Mouse (Mus musculus) common myeloid progenitor, adult 5-6 weeks (primary cell): ENCODE measurements around the gene Wdr35. TPM values are rescaled to one million over a fixed set of nuclear protein-coding genes. Genes with fewer than 3 reads are reported as not detected.
"Not testable (repeated sequence)": the region's sequence is repeated elsewhere in the genome, so short reads cannot be mapped to it uniquely, and the experiment has no call there.

Experiments
- ATAC-seq: replicated peaks from 2 replicates; pipeline ENCODE4 v1.8.0; 2016; ENCODE audit warnings: low read depth, mild to moderate bottlenecking, moderate TSS enrichment, inconsistent platforms; ENCODE audit not compliant: poor library complexity, severe bottlenecking
- total RNA-seq: library from RNA; stranded (forward); fragments of 200-1000, 187-1606 nt; gene quantifications from 2 replicates; pipeline ENCODE4 v1.2.3, GENCODE M21; 2017

The Wdr35 gene
- 3.8 and 4.1 TPM in 2 replicates for total RNA-seq

DNA sequence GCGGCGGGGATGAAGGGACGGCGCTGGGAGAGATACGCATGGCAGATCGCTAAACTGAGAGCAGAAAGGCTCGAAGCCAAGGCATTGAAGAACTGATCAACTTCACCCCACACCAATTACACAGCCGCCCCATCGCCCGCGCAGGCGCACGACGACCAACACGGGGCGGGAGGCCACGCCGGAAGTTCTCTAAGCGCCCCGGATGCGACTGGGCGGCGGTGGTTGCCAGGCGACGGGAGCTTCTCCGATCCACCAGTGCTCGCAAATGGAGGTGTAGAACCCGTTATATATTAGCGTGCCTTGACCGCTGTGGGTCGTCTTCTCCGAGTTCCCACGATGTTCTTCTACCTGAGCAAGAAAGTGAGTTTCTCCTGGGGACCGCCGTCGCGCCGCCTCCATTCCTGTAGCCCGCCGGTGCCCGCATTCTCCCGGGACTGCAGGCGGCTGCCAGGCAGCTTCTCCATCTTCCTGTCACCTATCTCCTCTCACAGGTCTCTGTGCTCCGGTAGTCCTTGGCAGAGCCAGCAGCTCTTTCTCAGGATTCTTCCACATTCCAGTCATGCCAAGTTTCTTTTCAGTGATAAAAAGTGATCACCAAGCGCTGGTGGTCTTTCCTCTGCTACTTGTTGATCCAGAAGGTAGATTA lies at the start of gene Wdr35:
Gene Wdr35, plus strand, starts transcription at position 73 of the 646 bp plus-strand sequence.
- ATAC-seq, result peak; percentile 70

DNA sequence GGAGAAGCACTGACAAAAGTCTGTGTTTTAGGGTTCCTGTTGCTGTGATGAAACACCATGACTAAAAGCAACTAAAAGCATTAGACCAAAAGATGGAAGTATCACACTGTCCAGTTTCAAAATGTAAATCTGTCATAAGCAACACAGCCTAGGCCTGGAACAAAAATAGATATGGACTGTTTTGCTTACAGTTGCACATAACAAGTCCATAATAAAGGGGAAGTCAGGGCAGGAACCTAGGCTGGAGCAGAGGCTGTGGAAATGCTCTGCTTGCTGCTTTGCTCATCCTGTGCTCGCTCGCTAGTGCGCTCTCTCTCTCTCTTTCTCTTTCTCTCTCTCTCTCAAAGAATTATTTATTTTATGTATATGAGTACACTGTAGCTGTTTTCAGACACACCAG lies 46.0 kb upstream of the Wdr35 start:
- ATAC-seq, result peak; percentile 67

DNA sequence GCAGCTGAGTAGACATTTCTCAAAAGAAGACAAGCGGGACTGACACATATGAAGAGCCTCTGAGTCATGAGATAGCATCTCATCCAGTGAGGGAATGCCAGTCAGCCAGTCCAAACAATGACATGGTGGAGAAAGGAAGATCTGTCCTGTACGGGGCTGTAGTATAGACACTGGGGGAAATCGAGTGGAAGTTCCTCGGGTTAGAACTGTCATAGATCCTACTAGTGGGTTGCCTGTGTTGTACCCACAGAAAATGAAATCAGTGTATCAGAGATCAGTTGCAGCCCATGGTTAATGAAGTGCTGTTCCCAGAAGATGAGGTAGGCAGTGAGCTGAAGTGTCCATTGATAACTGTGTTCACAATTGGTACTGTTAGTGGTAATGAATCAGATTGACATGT lies 44.9 kb upstream of the Wdr35 start:
- ATAC-seq, result no peak

DNA sequence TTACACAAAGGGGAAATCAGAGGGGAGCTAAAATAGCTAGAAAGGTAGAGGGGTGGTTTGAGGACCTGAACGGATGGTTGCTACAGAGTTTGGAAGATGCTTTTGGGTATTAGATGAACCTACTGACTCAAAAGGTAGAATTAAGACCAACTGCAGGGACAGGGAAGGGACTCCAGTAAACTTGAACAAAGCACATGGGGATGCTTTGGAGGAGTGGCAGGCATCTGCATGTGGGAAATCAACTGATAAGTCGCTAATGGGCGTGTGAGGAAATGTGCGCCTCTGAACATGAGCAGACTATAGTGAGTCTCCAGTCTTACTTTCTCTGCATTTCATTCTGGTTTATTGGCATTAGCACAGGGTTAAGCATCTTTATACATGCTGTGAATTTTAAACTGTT lies 42.6 kb upstream of the Wdr35 start:
- ATAC-seq, result no peak

DNA sequence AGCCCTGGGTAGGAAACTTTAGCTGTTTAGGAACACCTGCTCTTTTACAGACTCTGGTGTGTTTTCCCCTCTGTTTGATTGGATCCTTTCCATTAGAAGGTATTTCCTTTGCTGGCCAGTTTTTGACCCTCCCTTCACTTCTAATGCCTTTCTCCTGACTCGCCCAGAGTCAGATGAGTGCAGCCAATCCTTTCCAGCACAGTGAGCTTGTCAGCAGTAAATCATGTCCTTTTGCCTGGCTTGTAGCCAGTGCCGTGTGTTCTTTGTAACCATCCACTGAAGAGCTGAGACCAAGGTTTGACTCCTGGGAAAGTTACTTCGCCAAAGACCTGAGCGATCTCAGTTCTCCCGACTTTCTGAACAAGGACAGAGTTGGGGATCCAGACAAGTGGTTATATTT lies 38.3 kb upstream of the Wdr35 start:
- no peak for ATAC-seq

DNA sequence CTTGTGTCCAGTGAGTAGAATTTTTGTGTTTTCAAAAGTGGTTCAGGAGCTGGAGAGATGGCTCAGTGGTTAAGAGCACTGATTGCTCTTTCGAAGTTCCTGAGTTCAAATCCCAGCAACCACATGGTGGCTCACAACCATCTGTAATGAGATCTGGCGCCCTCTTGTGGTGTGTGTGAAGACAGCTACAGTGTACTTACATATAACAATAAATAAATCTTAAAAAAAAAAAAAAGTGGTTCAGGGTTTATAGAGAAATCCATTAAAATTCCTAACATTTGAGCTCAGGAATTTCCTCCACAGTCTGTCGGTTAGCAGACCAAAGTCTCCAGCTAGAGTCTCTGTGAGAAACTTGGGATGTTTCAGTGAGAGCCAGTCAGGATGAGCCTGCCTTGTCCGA lies 37.5 kb upstream of the Wdr35 start:
- not testable (repeated sequence) for ATAC-seq

DNA sequence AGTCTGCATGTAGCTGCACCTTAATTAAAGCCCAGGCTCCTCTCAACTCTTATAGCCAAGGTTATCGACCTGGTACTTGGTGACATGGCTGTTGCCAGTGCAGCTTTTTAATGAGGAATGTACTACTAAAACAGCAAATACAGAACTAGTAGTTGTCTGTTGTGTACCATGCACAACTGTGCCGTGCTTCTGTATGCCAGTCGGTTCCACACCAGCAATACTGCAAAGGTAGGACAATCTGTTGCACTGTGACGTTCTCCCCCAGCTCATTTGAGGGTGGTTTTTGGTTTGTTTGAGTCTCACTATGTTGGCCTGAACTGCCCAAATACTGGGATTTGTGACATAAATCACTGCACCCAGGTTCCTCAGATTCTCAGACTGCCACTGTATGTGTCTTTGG lies 34.2 kb upstream of the Wdr35 start:
- ATAC-seq, result no peak

DNA sequence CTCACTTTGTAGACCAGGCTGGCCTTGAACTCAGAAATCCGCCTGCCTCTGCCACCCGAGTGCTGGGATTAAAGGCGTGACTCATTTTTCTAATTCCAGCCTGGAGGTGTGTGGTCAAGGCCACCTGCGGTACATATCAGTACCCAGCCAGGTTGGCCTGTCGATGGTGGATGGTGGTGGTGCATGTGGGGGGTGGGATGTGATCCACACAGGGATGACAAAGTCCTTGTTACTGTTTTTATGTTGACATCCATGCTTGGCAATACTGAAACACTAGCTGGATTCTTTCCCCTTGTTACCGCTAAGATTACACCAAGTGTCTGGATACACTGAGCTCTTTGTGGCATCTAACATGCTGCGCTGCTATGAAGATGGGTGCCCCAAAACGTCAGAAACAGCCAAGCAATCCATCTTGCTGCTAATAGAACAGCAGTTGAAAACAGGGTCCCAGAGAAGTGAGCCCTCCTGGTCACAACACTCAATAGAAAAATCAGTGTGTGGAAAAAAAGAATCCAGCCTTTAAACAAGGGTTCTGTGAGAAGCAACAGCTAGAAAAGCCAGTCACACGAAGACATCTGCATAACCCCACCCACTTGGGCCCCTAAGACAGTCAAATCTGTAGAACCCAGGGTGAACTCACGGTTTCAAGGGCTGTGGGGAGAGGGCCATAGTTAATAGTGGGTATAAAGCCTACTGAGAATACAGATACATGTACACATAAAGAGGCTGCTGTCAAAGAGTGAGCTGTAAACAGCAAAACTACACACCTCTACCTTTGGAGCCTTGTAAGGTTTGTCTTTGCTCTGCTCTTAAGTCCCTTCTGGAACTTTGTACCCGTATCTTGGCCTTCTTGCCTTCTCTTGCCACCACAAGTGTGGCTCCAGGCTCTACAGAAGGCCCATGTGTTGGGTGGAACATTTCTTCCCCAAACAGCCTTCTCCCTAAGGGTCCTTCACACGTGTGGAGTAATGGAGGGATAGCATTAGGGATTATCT lies 33.4 kb upstream of the Wdr35 start:
- no peak for ATAC-seq

DNA sequence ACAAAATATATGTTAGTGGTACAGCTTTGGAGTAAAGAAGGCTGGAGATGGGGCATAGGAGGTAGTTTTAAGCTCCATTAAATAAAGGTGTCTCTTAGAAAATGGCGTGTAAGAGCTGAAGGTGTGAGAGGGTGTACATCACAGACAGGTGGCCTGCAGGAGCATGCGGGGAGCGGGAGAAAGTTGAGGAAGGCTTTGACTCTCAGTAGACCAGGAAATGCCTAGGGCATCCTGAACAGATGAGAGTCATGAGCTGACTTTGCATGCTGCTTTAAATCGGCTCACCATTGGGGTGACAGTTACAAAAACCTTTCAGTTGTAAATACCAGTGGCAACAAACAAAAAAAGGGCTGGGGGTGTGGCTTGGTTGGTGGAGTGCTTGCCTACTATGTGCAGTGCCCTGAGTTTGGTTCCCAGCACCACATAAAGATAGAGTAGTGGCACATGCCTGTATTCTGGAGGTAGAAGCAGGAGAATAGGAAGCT lies 32.5 kb upstream of the Wdr35 start:
- no peak for ATAC-seq

DNA sequence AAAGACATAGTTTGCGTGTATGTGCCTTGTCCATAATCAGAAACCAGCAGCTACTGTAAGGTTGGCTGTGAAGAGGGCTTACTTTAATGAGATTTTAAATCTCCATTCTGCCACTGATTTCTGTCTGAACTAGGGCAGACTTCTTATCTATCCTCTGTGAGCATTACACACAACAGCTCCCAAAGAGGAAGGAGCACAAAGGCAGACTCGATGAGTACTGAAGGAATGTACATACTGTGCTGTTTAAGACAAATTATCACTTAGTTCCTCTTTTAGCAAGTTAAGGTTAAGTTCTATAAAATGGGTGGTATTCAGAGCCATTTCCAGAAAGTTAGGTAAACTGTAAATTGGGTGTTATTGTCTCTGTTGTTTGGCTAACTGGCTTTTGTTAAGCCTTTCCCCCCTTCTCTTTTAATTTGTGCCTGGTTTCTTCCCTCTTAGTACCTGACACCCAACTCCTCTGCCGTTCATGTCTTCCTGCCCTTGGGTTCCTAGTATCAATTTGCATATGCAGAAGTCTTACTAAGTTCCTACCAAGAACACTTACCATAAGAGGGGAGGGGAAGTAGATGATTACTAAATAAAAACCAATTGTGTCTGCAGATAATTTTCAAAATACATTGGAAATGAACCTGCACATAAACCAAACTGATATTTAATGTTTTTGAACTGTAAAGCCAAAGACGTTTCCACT lies 31.8 kb upstream of the Wdr35 start:
- peak; percentile 83 for ATAC-seq

DNA sequence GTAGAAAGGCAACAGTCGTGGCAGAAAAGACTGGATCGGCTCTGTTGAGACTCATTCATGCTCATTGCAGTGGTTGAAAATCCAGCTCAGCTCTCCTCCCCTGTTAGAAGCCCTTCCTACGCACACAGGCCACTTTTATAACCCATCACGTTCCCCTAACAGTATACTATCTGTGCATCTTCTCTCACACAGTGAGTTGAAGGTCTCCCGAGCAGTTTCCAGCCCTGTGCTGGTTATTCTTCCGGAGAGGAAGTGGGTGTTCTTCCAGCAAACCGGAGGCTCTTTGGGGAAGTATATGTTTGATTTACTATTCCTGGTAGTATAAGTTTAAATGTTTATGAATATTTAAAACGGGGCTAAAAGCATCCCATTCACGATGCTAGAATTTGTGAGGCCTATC lies 26.5 kb upstream of the Wdr35 start:
- ATAC-seq, result peak; percentile 53

DNA sequence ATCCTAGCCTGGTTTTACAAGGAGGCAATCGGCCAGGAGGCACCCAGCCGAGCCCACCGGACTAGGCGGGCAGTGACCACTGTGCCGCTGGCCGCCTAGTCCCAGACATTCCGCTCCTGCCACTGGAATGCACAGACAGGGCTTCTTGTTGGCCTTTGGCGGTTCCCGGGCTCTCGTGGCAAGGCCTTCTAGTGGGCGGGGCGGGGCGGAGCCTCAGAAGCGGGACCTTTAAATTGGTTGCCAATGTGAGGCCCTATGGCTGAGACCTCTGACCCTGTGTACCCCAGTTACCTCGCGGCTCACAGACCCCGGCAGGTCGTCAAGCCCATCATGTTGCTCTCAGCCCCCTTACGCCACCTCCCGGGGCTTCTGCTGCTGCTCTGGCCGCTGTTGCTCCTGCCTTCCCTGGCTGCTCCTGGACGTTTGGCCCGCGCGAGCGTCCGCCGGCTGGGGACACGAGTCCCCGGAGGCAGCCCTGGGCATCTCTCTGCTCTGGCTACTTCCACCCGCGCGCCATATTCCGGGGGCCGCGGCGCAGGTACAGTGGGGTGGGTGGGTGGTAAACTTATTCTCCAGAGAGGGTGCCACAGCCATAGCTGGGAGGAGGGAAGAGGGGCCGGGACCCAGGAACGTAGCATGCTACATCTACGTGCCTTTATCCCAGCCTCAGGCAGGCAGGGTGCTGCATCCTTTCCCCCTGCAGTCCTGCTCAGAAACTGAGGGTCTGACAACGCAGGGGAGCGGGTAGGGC lies 25.8 kb upstream of the Wdr35 start, which contains the start of gene Matn3:
Gene Matn3, plus strand, starts transcription at position 216 of the 751 bp plus-strand sequence.
- ATAC-seq, result peak; percentile 83

DNA sequence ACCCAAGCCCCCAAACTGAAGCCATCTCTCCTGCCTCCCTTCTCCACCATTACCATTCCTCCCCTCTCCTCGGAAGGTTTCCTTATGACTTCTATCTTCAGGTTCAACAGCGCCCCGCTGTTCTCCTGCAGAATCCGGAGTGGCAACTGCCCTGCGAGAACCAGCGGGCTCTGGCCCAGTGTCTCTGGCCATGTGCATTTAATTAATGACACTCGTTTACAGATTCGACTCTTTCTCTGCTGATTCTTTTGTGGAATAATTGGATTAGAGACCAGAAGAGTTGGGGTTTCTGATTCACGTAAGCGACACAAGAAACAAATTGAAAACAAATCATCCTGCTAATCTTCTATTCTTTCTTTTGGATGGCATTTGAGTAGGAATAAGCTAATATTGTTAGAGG lies 20.6 kb upstream of the Wdr35 start:
- no peak for ATAC-seq

DNA sequence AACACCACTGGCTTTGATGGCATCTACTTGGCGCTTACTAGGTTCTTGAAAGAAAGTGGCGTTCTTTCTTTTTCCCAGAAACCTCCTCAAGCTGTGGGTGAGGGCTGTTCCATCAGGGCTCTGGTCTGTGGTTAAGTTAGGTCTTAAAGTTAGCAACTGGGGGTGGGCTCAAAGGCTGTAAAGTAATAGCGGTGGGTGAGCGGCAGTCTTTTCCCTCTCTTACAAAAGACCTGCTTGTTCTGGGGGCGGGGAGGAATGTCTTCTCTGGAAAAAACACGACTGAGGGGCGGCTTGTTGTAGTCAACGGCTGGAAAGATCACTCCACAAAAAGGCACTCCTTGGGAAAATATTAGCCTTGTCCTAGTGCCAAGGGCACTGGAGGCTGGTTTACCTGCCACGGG lies 19.5 kb upstream of the Wdr35 start:
- ATAC-seq, result no peak

DNA sequence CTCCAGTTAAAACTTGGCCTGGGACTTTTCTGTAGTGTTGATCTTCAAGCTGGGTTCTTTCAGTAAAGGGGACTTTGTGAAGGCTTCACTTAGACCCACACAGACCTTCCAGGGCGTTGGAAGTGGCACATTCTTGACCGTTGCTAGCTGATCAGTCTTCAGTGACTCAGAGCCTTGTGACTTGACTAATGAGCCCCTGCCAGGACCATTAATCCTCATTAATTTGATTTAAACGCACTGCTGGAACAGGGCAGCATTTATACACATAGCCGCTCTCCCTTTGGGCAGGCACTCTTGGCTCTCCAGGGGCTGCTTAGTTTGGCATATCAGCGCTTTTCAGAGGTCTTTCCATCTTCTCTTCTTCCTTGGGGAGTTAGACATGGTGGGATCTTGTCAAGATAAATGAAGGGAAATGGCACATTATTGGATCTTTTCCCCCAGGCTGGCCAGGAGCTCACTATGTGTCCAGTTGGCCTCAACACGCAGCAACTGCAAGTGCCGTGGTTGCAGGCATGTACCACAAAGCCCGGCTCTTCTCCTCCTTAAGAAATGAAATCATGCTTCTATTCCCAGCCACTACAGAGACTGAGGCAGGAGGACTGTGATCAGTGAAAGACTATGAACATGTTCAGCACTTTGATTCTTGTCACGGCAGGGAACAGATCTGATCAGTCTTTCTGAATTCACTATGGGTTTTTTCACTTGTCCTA lies 11.9 kb upstream of the Wdr35 start:
- ATAC-seq, result no peak

DNA sequence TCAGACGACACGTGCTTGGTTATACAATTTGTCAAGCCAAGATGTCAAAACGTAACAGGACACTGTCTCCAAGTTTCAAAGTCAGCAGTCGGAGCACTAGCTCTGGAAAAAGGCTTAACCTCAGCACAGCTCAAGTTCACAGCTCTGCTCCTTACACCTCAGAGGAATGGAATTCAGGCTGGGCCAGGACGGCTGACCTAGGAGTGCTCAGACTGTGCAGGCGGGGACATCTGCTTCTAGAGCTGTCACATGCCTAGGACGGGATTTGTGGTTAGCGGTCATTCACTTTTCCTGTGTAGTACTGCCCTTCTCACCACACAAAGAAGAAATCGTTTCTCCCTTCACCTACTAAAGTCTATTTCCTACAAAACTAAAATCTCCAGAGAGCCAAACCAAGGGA lies 3.9 kb upstream of the Wdr35 start:
- ATAC-seq, result peak; percentile 83

DNA sequence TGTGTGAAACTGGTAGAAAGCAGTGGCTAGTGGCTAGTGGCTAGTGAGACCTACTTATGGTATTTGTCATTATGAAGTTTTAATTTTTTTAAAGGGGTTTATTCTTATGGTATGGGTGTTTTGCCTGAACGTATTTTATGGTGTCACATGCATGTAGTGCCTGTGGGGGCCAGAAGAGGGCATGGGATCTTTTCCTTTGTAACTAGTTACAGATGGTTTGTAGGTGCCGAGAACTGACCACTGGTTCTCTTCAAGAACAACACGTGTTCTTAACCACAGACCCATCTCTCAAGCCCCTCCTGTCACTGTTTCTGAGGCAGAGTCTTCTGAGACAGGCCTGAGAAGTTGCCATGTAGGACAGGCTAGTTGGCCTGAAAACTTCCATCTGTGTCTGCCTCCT lies 1.4 kb downstream of the Wdr35 start:
- ATAC-seq, result no peak

DNA sequence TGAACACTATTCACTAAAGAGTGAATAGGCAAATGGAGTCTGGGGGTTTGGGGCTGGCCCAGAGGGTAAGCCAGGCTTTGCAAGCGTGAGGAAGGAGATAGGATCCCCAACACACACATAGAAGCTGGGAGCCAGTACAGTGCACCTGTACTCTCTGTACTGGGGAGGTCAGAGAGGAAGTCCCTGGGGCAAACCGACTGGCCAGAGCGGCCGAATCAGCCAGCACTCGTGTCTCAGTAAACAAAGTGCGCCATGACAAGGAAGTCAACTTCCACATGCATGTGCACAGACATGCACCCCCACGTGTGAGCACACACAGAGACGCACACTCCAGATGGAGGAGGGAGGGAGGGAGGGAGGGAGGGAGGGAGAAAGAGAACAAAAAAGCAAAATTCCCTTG lies 19.5 kb downstream of the Wdr35 start:
- no peak for ATAC-seq

DNA sequence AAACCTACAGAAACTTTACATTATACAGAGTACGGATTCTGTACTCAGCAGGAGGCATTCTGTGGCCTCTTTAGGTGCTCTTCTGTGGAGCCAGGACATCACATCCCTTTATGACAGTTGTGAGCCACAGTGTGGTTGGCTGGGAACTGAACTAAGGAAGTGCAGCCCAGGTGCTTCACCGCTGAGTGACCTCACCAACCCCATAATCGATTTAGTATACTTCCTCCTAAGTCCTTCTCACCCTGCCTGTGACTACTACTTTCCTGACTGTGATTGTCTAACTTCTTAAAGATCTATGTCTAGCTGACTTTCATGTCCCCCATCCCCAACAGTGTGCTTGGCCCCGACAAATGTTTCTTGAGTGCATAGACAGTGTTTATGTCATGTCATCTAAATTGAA lies 24.6 kb downstream of the Wdr35 start:
- peak; percentile 82 for ATAC-seq
